Mouse (Mus musculus) thymus, postnatal 10 days (tissue): ENCODE data around the gene Xpa.

Source experiments
- DNase-seq, 2 experiments: peaks; one replicate each; pipeline ENCODE4 v3.0.0; 2021; ENCODE audit warnings: low spot score in 2 of 2

Gene Xpa

DNA sequence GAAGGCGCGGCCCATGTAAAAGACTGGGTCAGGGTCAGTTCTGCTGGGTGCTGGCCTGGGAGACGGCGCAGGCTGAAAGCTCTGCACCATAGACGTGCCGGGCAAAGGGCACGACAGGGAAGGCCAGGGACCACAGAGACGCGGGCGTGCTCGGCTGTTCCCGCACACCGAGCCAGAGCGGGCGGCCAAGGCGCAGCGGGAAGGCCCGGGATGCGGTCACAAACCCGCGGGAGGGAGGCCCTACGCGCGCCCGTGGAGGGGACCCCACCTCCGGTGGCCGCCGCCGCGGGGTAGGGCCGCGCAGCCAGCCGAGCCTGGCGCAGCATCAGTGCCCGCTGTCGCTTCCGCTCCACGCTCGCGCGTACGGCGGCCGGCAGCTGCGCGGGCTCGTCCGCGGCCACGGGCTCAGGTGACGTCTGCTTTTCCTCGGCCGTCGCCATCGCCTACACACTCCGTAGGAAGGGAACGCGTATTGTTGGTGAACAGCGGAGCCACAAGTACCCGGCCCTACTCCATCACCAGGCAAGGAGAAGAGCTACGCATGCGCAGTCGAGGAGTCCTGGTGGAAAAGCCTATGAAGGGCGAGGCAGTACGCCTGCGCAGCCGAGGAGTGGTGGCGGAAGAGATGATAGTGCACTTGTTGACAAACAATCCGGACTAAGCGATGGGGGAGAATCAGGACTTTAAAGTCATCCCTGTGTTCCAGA lies at the start of gene Xpa:
Gene Xpa, minus strand, starts transcription at position 531 of the 707 bp plus-strand sequence.
- DNase-seq = peak; percentile 91 to 95

DNA sequence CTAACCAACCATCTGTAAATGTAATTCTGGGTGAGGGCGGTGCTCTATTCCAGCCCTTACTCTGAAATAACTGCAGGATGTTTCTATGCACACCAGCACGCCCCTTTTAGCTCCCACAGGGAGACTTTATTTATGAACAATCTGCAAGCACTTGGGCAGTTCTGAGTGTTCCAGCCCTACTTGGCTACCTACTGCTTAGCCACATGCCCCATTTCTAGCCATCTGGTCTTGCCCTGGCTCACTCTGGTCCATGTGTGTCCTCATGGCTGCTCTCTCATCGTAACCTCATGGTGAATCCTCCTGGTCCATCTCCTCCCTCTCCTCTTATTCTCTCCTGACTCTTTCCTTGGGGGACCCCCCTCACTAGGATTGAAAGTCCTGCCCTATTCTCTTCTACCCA lies 39.8 kb upstream of the Xpa start:
- no peak for DNase-seq

DNA sequence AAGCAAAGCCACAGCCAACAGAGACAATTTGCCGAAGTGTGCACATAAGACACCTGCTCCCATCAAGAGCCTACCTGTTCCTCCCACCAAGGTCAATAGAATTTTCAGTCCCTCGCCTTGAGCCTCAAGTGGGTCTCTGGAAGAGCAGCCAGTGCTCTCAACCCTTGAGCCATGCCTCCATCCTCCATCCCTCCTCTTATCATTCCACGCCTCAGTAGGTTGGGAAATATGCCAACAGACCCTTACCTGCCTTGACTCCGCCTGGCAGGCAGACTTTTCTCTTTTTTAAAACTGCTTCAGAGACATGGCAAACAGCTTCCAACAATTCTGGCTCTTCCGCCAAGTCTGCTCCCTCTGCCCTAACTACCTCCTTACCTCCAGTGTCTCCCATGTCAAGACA lies 38.6 kb upstream of the Xpa start:
- DNase-seq = no peak

DNA sequence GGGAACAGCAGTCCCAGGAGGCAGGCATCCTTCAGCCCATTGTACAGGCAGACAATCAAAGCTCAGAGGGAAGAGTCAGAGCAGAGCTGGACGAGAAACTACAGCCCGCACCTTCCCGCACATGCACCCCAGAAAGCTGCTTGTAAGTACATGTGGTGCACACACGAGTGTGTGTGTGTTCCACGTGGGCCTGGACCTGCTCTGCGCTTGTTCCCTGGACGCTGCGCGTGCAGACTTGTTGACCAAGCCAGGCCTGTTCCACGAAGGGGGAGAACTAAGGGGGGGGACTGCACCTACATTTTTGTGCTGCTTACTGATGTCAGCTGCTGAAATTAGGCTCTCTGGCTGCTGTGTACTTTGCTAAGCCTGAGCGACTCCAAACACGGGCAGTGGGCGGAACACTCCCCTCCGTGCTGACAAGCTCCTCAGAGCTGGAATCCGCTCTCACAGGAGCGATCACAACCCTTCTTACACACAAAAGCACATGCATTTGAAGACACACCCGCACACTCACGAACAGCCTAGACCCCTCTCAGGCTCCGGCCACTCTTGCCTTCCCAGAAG lies 30.9 kb upstream of the Xpa start:
- no peak for DNase-seq

DNA sequence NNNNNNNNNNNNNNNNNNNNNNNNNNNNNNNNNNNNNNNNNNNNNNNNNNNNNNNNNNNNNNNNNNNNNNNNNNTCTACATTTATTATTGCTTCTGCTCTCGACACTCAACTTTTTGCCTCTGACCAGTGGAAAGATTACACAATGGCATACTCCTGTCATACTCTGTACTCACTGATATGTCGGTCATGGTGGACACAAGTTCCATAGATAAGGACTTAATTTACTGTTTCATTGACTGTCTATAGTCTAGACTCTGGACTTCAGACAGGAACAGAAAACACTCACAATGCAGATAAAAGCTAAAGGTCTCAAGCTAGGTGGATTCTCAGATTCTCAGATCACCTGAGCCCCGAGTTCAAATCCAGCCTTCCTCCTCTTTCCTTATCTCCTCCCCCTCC lies 25.0 kb upstream of the Xpa start:
- DNase-seq = no peak

DNA sequence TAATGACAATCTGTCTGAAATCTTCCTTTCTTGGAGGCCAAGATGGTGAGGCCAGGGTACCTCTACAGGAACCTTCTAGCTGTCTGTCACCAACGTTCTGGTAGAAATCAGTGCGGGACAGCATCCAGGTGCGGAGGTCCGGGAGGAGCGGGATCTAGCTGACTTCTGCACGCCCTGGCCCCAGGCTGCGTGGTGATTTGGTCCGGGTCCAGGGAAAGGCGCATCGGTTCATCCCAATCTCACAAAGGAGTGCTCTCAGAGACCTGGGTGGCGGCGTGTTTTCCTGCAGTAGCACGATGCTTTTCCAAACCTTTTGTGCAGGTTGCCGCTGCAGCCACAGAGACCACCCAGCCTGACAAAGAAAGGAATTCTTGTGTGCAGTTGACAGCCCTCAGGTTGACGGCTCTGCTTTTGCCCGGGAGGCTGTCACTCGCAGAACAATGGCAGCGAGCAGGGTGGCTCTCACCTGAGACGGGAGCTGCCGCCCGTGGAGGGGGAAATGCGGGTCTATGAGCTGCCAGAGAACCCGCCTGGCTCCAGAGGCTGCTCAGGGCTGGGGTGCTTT lies 6.5 kb upstream of the Xpa start:
- no peak for DNase-seq

DNA sequence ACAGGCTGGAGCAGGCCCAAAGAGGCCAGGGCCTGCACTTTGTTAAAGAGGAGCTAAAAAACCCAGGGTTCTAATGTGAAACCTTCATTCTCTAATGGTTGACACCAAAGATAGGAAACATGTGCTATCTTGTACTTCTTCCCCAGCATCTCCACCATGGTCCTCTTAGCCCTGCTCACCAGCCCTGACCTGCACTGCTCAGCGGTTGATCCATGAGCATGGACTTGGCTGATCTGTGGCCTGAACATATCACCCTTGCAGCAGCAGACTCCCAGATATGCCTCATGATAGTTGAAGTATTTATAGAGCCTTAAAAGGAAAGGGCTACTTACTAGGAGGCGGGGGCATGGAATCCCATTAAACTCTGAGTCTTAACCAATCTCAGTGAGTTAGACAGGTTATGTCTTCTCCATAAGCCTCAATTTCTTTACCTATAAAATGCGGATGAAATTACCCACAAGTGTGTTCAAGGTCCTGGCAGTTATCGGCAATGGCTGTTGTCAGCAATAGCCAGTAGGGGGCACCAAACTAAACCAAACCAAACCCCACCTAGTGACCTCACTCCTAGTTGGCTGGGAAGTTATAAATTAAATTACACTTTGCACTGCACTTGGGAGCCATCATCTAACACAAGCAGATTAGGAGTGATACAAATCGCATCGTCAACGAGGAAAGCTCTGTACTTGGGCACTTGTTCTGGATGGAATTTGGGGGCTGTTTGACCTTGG lies 5.9 kb upstream of the Xpa start:
- DNase-seq = peak; percentile 35 to 78

DNA sequence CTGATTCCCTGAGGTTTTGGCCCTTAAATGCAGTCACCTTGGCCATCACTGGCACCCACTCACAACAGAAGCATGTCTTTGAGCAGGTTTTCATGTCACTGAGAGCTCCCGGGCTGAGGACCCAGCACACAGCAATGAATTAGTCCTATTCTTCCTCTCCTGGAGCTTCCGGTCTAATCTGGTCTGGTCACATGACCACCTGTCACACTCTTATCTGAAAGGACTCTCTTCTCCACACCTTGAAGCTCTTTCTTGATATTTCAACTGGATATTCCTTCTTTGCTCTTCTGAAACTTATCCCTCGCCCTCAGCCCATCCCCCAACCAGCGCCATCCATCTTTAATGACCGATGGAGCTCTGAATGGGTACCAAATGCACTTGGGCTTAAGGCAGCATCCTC lies 2.0 kb upstream of the Xpa start:
- DNase-seq = no peak

DNA sequence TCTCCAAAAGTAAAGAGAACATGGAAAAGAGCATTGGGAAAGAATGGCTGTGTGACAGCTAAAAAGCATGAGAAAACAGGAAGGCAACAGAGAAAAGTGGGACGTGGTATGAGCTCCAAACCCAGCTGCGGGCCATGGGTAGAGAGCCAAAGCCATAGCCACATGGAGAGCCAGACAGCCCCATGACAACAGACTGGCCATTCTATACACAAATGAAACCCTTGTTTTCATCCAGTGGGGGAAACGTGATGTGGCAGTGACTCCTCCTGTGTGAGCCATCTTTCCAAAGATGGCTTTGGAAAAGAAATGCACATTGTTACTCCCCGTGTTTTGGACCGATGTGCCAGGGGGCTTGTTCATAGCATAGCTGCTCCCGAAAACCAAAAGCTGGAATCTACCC lies 402 bp upstream of the Xpa start:
- DNase-seq = no peak

DNA sequence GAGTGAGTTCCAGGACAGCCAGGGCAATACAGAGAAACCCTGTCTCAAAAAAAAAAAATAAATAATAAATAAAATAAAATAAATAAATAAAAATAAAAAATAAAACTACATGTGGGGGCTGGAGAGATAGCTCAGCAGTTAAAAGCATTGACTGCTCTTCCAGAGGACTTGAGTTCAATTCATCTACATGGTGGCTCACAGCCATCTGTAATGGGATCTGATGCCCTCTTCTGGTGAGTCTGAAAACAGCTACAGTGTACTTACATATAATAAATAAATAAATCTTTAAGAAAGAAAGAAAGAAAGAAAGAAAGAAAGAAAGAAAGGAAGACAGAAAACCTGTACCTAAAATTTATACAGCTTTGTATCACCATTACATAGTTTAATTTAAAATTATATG lies 4.1 kb downstream of the Xpa start:
- peak in 1 of 2 experiments; percentile 35 for DNase-seq

DNA sequence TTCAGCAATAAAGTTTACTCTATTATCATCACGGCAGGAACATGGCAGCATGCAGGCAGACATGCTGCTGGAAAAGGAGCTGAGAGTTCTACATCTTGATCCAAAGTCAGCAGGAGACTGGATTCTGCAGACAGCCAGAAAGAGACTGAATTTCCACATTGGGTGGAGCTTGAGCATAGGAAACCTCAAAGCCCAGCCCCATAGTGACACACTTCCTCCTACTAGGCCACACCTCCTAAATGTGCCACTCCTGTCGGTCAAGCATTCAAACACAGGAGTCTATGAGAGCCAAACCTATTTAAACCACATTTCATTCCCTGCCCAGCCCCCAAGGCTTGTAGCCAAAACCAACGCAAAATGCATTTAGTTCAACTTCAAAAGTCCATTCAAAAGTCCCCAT lies 9.6 kb downstream of the Xpa start:
- no peak for DNase-seq

DNA sequence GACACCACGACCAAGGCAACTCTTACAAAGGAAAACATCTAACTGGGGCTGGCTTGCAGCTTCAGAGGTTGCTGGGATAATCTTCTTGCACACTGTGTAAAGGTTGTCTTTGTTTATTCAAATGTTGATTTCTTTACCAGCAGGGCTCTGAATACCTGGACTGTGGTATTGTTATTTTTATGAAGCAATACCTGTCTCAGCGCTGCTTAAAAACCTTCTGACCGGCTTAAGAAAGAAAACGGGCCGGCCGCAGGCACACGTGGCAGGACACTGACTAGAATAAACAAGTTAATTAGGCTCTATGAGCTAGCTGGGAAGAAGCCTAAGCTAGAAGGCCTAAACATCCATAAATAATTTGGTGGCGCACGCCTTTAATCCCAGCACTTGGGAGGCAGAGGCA lies 10.2 kb downstream of the Xpa start:
- no peak for DNase-seq

DNA sequence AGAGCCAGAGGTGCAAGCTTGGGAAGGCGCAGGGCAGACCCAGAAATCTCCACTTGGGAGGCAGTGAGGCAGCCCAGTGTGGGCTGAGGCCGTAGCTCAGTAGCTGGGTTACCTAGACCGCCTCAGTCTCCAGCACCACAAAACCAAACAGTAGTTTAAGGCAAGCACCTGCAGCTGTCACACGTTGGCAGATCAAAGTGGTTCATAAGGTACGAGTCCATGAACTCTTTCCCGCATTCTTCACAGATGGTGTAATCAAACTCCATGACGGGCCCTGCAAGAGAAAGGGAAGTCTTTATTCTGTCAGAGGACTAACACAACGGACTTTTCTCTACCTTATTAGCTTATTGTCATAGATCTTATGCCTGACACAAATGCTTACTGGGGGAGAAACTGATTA lies 10.7 kb downstream of the Xpa start:
- DNase-seq = no peak

DNA sequence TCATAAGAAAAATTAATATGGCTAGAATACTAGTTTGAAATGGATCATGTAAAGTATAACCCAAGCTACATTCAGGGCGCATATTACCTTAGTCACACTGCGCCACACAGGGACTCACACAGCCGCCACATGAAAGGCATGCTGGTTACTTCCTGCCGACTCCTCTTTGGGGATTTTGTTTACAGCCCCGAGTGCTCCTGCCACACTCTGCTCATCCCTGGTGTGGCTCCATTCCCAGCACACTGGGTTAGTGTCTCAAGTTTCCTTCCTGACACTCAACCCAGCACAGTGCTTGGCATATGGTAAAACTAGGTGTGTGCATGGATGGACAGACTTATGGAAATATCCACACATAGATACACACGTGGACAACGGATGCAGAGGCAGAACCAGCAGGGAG lies 13.9 kb downstream of the Xpa start:
- DNase-seq = peak in 1 of 2 experiments; percentile 33

DNA sequence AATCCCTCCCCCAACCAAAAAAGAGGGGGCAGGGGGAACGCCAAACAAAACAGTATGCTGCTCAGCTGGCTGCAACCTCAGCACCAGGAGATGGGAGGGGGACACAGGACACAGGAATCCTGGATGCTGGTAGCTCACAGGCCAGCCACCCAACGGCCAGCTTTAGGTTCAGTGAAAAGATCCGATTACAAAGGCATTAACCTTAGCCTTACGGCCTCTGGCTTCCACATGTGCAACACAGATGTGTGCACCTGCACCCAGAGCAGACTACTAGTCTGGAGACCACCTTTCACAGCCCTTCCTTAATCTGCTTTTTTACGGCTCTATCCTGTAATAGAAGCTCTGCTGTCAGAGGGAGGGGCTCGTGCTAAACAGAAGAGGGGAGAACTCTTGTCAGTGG lies 14.9 kb downstream of the Xpa start:
- DNase-seq = no peak

DNA sequence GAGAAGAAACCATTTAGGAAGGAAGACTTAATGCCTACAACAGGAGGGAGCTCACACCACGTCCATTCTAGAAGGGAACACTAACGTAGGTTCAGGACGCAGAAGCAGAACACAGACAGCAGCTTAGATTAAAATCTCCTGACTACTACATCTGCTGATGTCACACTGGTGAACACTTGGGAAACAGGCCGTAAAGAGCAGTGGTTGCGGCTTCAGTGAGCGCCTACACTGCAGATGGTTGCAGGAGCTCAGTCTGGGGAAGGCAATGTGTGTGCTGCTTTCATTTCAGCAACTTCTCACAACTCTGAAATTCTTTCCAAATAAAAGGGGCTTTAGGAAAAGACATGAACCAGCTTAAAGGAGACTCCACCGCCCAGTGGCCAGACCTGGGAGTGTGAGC lies 18.6 kb downstream of the Xpa start:
- no peak for DNase-seq

DNA sequence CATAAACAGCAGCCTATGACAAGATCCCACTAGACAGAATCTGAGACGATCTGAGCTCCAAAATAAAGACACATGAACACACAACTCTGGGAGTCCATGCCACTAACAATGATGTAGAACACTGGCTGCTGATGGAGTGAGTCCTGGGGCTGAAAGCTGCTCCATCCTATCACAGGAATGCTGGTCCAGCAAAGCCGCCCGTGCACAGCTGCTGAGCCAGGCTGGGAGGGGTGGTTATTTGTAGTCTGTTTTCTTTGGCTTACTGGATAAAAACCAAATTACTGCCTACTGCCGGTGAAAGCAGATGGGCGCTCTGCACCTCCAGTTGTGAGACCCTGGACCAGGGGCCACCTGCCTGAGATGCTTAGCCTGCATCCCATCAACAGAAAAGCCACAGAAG lies 19.1 kb downstream of the Xpa start:
- DNase-seq = no peak

DNA sequence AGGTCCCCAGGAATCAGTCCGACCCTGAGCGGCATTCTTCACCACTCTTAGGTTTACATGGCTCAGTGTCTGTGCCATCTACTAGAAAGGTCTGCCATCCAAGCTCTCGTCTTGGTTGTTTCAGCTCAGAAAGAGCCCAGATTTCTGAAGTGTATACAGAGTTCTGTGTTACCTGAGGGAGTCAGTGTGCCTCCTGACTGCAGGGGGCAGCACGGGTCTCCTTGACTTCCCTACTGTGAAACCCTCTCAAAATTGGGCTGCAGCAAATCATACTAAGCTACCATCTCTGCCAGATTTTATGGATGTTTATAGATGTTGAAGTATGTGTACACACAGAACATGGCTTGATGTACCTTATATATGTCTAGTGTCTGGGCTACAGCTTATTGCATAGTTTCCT lies 19.8 kb downstream of the Xpa start:
- peak in 1 of 2 experiments; percentile 29 for DNase-seq

DNA sequence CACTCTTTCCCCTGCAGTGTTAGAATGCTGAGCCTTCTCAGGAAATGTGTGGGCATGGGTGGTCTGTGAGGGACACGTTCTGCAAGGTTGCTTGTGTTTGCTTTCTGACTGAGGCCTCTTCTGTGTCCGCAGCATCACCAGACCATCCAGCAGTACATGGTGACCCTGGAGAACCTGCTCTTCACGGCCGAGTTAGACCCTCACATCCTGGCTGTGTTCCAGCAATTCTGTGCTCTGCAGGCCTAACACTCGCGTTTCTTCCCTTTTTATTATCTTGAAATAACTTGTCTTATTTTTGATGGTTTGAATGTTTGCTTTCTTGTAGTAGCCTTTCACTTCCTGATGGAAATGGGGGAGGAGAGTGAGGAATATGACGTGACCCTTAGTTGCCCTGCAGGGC lies 24.4 kb downstream of the Xpa start:
- DNase-seq = no peak

DNA sequence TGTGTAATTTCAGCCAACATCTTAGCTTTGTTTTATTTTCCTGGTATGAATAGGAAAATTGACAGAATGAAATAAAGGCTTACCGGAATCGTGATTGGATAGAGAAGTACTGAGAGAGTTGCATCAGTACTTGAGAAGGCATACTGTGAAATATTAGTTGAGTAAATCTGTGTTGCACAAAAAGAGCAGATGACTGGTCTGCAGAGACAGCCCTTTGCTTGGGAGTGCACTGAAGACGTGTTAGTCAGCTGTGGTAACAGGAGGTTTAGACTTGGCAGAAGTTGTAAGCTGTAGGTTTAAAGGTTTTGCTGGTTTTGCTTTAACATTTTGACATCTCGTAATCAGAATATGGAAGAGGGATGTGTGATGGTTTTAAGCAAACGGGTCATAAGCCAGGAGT lies 30.3 kb downstream of the Xpa start:
- no peak for DNase-seq

DNA sequence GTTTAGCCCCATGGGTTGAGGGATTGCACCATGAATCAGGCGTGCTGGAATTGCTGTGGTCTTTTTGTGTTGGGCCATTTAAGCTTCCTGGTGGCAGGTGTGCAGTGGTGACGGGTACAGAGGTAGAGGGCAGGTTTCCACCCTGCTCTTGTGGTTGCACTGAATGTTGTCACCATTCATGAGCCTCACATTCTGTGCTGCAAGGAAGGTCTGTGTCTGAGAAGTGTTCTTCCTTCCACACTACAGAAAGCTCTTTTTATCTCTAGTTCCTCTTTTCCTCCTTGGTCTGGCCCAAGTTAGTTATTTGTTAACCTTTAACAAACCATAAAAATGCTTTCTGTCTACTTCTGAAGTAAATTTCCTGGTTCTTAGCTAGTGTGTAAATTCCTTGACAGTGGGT lies 32.1 kb downstream of the Xpa start:
- no peak for DNase-seq

DNA sequence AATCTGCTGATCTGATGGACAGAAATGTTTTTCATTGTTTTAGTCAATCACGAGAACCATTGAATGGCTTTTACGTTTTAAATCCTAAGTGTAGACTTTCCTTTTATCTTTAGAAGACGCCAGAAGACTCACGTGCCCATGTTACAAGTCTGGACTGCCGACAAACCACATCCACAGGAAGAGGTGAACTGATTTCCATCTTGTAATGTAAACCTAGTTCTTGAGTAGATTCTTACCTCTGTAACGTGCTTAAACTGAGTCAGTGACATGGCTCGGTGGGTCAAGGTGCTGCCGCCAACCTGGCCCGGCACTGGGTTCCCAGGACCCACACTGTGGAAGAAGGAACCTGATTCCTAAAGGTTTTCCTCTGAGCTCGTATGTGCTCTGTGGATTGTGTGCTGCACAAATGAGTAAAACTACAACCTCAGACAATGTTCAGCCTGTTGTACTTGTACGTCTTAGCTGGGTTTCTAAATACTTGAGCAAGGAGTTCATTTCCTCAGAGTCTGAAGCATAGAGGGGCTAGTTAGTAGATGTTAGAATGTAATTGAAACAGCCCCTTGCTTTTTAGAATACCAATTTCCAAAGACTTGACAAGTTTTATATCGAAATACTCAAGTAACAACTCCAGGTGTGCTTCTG lies 44.1 kb downstream of the Xpa start:
- DNase-seq = no peak

DNA sequence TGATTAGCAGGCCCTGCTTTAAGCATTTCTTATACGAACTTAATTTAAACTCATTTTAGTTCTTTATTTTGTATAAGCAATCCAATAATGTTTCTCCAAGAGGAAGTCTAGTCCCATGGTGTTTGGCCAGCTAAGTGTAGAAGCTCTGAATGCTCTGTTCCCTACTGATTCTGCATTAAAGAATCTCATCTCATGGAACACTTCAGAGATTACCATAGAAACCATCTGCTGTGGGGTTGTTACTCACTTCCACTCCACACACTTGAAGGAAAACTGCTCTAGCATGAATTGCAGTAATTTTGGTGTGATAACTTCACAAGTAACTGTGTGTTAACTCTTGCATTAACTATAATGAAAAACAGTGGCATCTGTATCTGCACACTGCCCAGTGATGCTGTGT lies 49.2 kb downstream of the Xpa start:
- DNase-seq = no peak
